ENCODE assay signal across 7 mouse cellular contexts in genomic region chr15:79658531-79659375, GRCm38 (mm10). TPM values are rescaled to one million over a fixed set of nuclear protein-coding genes. Genes with fewer than 3 reads are reported as not detected.
A peak's percentile ranks its signal among the peaks of the same experiment; 100 is the strongest.
DNase-seq lines count a peak whose midpoint lies in the region; ATAC-seq and TF ChIP-seq lines count a peak whose summit lies in the region.

Gene Fam227a (minus strand): TSS chr15:79658956.
Gene Cby1 (plus strand): TSS chr15:79659199.

- H3K27ac ChIP-seq in embryonic facial prominence, embryonic 11.5 days (replicated peaks; ENCODE audit: low read depth, low read length): peak within 1 kb of the TSS; percentile 89
- H3K27ac ChIP-seq in kidney, adult 2 months (ENCODE audit: insufficient read depth, low read depth, low read length): peak within 1 kb of the TSS; percentile 96
- peak within 1 kb of the TSS; percentile 94 for H3K27ac ChIP-seq in limb, embryonic 12.5 days
- peak within 1 kb of the TSS; percentile 98 for H3K27ac ChIP-seq in midbrain, embryonic 15.5 days
- H3K27ac ChIP-seq in spleen, adult 2 months (ENCODE audit: insufficient read depth, low read length): peak within 1 kb of the TSS; percentile 95

- no peaks in the 10 kb centered on the region for H3K4me1 ChIP-seq in embryonic facial prominence, embryonic 11.5 days (ENCODE audit: control insufficient read depth, insufficient read depth, low read length)
- 0 out of 2 replicates have a peak, but pooled peaks cover 3% of the 10 kb centered on the region for H3K4me1 ChIP-seq in kidney, adult 2 months (ENCODE audit: control insufficient read depth, insufficient read depth, low read length)
- peaks cover 6% of the 10 kb centered on the region for H3K4me1 ChIP-seq in limb, embryonic 12.5 days (replicated peaks)
- H3K4me1 ChIP-seq in midbrain, embryonic 15.5 days: peaks cover 12% of the 10 kb centered on the region
- no peaks in the 10 kb centered on the region for H3K4me1 ChIP-seq in spleen, adult 2 months (ENCODE audit: control insufficient read depth, insufficient read depth, insufficient read length)

- no peaks in the 10 kb centered on the region for H3K9me3 ChIP-seq in embryonic facial prominence, embryonic 11.5 days (replicated peaks; ENCODE audit: control insufficient read depth, low read length)
- H3K9me3 ChIP-seq in limb, embryonic 12.5 days: peaks cover 4% of the 10 kb centered on the region; the same call in 1 of the 2 replicates
- no peaks in the 10 kb centered on the region for H3K9me3 ChIP-seq in midbrain, embryonic 15.5 days

- H3K9ac ChIP-seq in embryonic facial prominence, embryonic 11.5 days (replicated peaks; ENCODE audit: low read length): peak within 1 kb of the TSS; percentile 83
- peak within 1 kb of the TSS; percentile 76 for H3K9ac ChIP-seq in limb, embryonic 12.5 days (replicated peaks)
- peak within 1 kb of the TSS; percentile 90 for H3K9ac ChIP-seq in midbrain, embryonic 15.5 days

- peak within 1 kb of the TSS; percentile 77 for H3K4me3 ChIP-seq in embryonic facial prominence, embryonic 11.5 days (ENCODE audit: low read depth, low read length)
- peak within 1 kb of the TSS; percentile 78 for H3K4me3 ChIP-seq in kidney, adult 2 months (ENCODE audit: insufficient read depth, low read depth, low read length)
- H3K4me3 ChIP-seq in limb, embryonic 12.5 days (replicated peaks): peak within 1 kb of the TSS; percentile 75
- peak within 1 kb of the TSS; percentile 92 for H3K4me3 ChIP-seq in midbrain, embryonic 15.5 days
- H3K4me3 ChIP-seq in spleen, adult 2 months (ENCODE audit: extremely low read depth, insufficient read depth, insufficient read length): peak within 1 kb of the TSS; percentile 85

- WGBS in embryonic facial prominence, embryonic 11.5 days: under 1% methylated on average over 53 of the region's 55 CpGs
- under 1% methylated on average over 55 of the region's 55 CpGs for WGBS in kidney, adult 2 months
- WGBS in limb, embryonic 12.5 days: under 1% methylated on average over 55 of the region's 55 CpGs
- under 1% methylated on average over 55 of the region's 55 CpGs for WGBS in midbrain, embryonic 15.5 days
- WGBS in spleen, adult 2 months: under 1% methylated on average over 55 of the region's 55 CpGs

- H3K36me3 ChIP-seq in embryonic facial prominence, embryonic 11.5 days (replicated peaks; ENCODE audit: control insufficient read depth, insufficient read depth, low read depth, low read length): no peaks in the 10 kb centered on the region
- no peaks in the 10 kb centered on the region for H3K36me3 ChIP-seq in kidney, adult 2 months (ENCODE audit: control insufficient read depth, insufficient read depth, low read length)
- H3K36me3 ChIP-seq in limb, embryonic 12.5 days: peaks cover 21% of the 10 kb centered on the region; the same call in 1 of the 2 replicates
- no peaks in the 10 kb centered on the region for H3K36me3 ChIP-seq in midbrain, embryonic 15.5 days (replicated peaks)
- no peaks in the 10 kb centered on the region for H3K36me3 ChIP-seq in spleen, adult 2 months (ENCODE audit: control insufficient read depth, insufficient read depth, low read length)

- TF ChIP-seq CTCF in kidney, adult 2 months (conservative IDR thresholded peaks at IDR 0.05; ENCODE audit: insufficient read depth, insufficient read length, low read depth, low read length): no peak
- TF ChIP-seq CTCF in spleen, adult 2 months (IDR thresholded peaks at IDR 0.05; ENCODE audit: extremely low read depth, insufficient read depth, insufficient read length, insufficient replicate concordance): no peak

- peak; percentile 78 for ATAC-seq in embryonic facial prominence, embryonic 11.5 days (replicated peaks; ENCODE audit: insufficient number of reproducible peaks, low FRiP score, low TSS enrichment, low read depth)
- ATAC-seq in limb, embryonic 12.5 days (ENCODE audit: insufficient number of reproducible peaks, insufficient read depth, low FRiP score, low TSS enrichment, low read depth): peak; percentile 73
- peak; percentile 91 for ATAC-seq in midbrain, embryonic 15.5 days (replicated peaks)

- DNase-seq in adrenal gland, postnatal 14 days: peak; percentile 97
- DNase-seq in embryonic facial prominence, embryonic 11.5 days (ENCODE audit: low spot score): peak; percentile 95
- DNase-seq in heart, adult 18-20 months: peak; percentile 96
- peak; percentile 97 for DNase-seq in kidney, adult 2 months
- DNase-seq in spleen, adult 2 months (ENCODE audit: low read depth in 1 of 2, low spot score in 2 of 2): peak; percentile 81 to 90

- no peak for TF ChIP-seq POLR2A in kidney, adult 2 months (IDR thresholded peaks at IDR 0.05; ENCODE audit: low read depth, low read length)
- TF ChIP-seq POLR2A in spleen, adult 2 months (IDR thresholded peaks at IDR 0.05; ENCODE audit: low read depth, low read length): no peak

- H3K4me2 ChIP-seq in embryonic facial prominence, embryonic 11.5 days (ENCODE audit: low read depth, low read length): peak within 1 kb of the TSS; percentile 83
- peak within 1 kb of the TSS; percentile 91 for H3K4me2 ChIP-seq in limb, embryonic 12.5 days
- peak within 1 kb of the TSS; percentile 72 for H3K4me2 ChIP-seq in midbrain, embryonic 15.5 days

- no peaks in the 10 kb centered on the region for H3K27me3 ChIP-seq in embryonic facial prominence, embryonic 11.5 days (ENCODE audit: control insufficient read depth, insufficient read depth, low read length)
- no peaks in the 10 kb centered on the region for H3K27me3 ChIP-seq in kidney, adult 2 months (replicated peaks; ENCODE audit: control insufficient read depth, insufficient read depth, low read length)
- no peaks in the 10 kb centered on the region for H3K27me3 ChIP-seq in limb, embryonic 12.5 days
- H3K27me3 ChIP-seq in midbrain, embryonic 15.5 days (replicated peaks): no peaks in the 10 kb centered on the region
- no peaks in the 10 kb centered on the region for H3K27me3 ChIP-seq in spleen, adult 2 months (ENCODE audit: control insufficient read depth, insufficient read depth, low read length)

RNA-seq across cellular contexts. Expression of gene Fam227a, which starts in this region (rescaled TPM):
- 2.6 and 4.8 TPM in 2 replicates for total RNA-seq in adrenal gland, postnatal 14 days (2021)
- 1.8 and 3.3 TPM in 2 replicates for polyA plus RNA-seq in embryonic facial prominence, embryonic 11.5 days (2014; fragmentation: Nextera tagmentation; extraction: Ambion mirVana)
- total RNA-seq in heart, adult 18-20 months (2021): under 1 TPM; 0.37 to 0.77 TPM
- polyA plus RNA-seq in kidney, adult 2 months (2012; rRNA removed): 1.3 and 1.5 TPM in 2 replicates
- 2.1 and 2.5 TPM in 2 replicates for polyA plus RNA-seq in limb, embryonic 12.5 days (2016; fragmentation: Nextera tagmentation; extraction: Ambion mirVana)
- polyA plus RNA-seq in midbrain, embryonic 15.5 days (2015; fragmentation: Nextera tagmentation; extraction: Ambion mirVana): 5.1 and 6.6 TPM in 2 replicates
- 0.28 and 0.41 TPM in 2 replicates for polyA plus RNA-seq in spleen, adult 2 months (2012; rRNA removed)

RNA-seq across cellular contexts. Expression of gene Cby1, which starts in this region (rescaled TPM):
- 21.9 and 24.8 TPM in 2 replicates for total RNA-seq in adrenal gland, postnatal 14 days (2021)
- polyA plus RNA-seq in embryonic facial prominence, embryonic 11.5 days (2014; fragmentation: Nextera tagmentation; extraction: Ambion mirVana): 64.3 and 66.2 TPM in 2 replicates
- total RNA-seq in heart, adult 18-20 months (2021): 10 to 100 TPM; 18.7 to 23.6 TPM
- polyA plus RNA-seq in kidney, adult 2 months (2012; rRNA removed): 12.0 and 15.1 TPM in 2 replicates
- 49.9 and 57.6 TPM in 2 replicates for polyA plus RNA-seq in limb, embryonic 12.5 days (2016; fragmentation: Nextera tagmentation; extraction: Ambion mirVana)
- polyA plus RNA-seq in midbrain, embryonic 15.5 days (2015; fragmentation: Nextera tagmentation; extraction: Ambion mirVana): 92.1 and 99.6 TPM in 2 replicates
- polyA plus RNA-seq in spleen, adult 2 months (2012; rRNA removed): 3.9 and 4.2 TPM in 2 replicates

Comparison
In these comparisons a context has a peak if more than half of its experiments do, and no peak if none do; other contexts are left out.
1. Peak in every context shown above with its lines: DNase-seq, ATAC-seq, H3K4me3 ChIP-seq and H3K27ac ChIP-seq.